Mouse (Mus musculus): ENCODE results near the gene Ccnk. TPM values are rescaled to one million over a fixed set of nuclear protein-coding genes. Genes with fewer than 3 reads are reported as not detected.
A peak's percentile ranks its signal among the peaks of the same experiment; 100 is the strongest.

The Ccnk gene
- 15.0 and 15.5 TPM in 2 replicates for polyA plus RNA-seq (2012; rRNA removed)

- H3K4me1 ChIP-seq (ENCODE audit: control insufficient read depth, insufficient read depth, insufficient read length), result peaks cover 5% of the 10 kb centered on the region
- TF ChIP-seq CTCF (IDR thresholded peaks at IDR 0.05; ENCODE audit: extremely low read depth, insufficient read depth, insufficient read length, insufficient replicate concordance) (no peak), POLR2A (IDR thresholded peaks at IDR 0.05; ENCODE audit: low read depth, low read length) (peak; percentile 85)
- WGBS, result under 1% methylated on average over 77 of the region's 82 CpGs
- H3K4me3 ChIP-seq (ENCODE audit: extremely low read depth, insufficient read depth, insufficient read length), result peak within 1 kb of the TSS; percentile 100
- H3K27ac ChIP-seq (ENCODE audit: insufficient read depth, low read length), result peak within 1 kb of the TSS; percentile 95
- peak; percentile 97 to 98 for DNase-seq (ENCODE audit: low read depth in 1 of 2, low spot score in 2 of 2)
- H3K36me3 ChIP-seq (ENCODE audit: control insufficient read depth, insufficient read depth, low read length), result peaks cover 5% of the 10 kb centered on the region; the same call in 1 of the 2 replicates
- no peaks in the 10 kb centered on the region for H3K27me3 ChIP-seq (ENCODE audit: control insufficient read depth, insufficient read depth, low read length)
Measured at GRCm38 (mm10) chr12:108179321-108180266, at the start of gene Ccnk. TSS of gene Ccnk (plus strand) at chr12:108179579.

GRCm38 (mm10) chr12:108132450-108133070 is 46.8 kb upstream of the Ccnk start:
- H3K27me3 ChIP-seq (ENCODE audit: control insufficient read depth, insufficient read depth, low read length), result no peaks in the 10 kb centered on the region
- H3K36me3 ChIP-seq (ENCODE audit: control insufficient read depth, insufficient read depth, low read length), result peaks cover 24% of the 10 kb centered on the region
- no peak overlapping the region for H3K27ac ChIP-seq (ENCODE audit: insufficient read depth, low read length)
- TF ChIP-seq POLR2A (IDR thresholded peaks at IDR 0.05; ENCODE audit: low read depth, low read length) (no peak), CTCF (IDR thresholded peaks at IDR 0.05; ENCODE audit: extremely low read depth, insufficient read depth, insufficient read length, insufficient replicate concordance) (no peak)
- WGBS, result 60% methylated on average over 8 of the region's 8 CpGs
- no peak for DNase-seq (ENCODE audit: low read depth in 1 of 2, low spot score in 2 of 2)
- no peak overlapping the region for H3K4me3 ChIP-seq (ENCODE audit: extremely low read depth, insufficient read depth, insufficient read length)
- H3K4me1 ChIP-seq (ENCODE audit: control insufficient read depth, insufficient read depth, insufficient read length), result no peaks in the 10 kb centered on the region

- Histone ChIP-seq H3K4me3 (ENCODE audit: extremely low read depth, insufficient read depth, insufficient read length) (no peak overlapping the region), H3K27ac (ENCODE audit: insufficient read depth, low read length) (no peak overlapping the region), H3K36me3 (ENCODE audit: control insufficient read depth, insufficient read depth, low read length) (peaks cover 21% of the 10 kb centered on the region), H3K4me1 (ENCODE audit: control insufficient read depth, insufficient read depth, insufficient read length) (no peaks in the 10 kb centered on the region), H3K27me3 (ENCODE audit: control insufficient read depth, insufficient read depth, low read length) (no peaks in the 10 kb centered on the region)
- WGBS, result 89% methylated on average over 2 of the region's 2 CpGs
- no peak for DNase-seq (ENCODE audit: low read depth in 1 of 2, low spot score in 2 of 2)
- TF ChIP-seq POLR2A (IDR thresholded peaks at IDR 0.05; ENCODE audit: low read depth, low read length) (no peak), CTCF (IDR thresholded peaks at IDR 0.05; ENCODE audit: extremely low read depth, insufficient read depth, insufficient read length, insufficient replicate concordance) (no peak)
Measured at GRCm38 (mm10) chr12:108133181-108133580, 46.2 kb upstream of the Ccnk start.

GRCm38 (mm10) chr12:108135610-108136208 is 43.7 kb upstream of the Ccnk start:
- no peak overlapping the region for H3K27ac ChIP-seq (ENCODE audit: insufficient read depth, low read length)
- no peak overlapping the region for H3K4me3 ChIP-seq (ENCODE audit: extremely low read depth, insufficient read depth, insufficient read length)
- TF ChIP-seq CTCF (IDR thresholded peaks at IDR 0.05; ENCODE audit: extremely low read depth, insufficient read depth, insufficient read length, insufficient replicate concordance), result no peak
- TF ChIP-seq POLR2A (IDR thresholded peaks at IDR 0.05; ENCODE audit: low read depth, low read length), result no peak
- WGBS, result 81% methylated on average over 6 of the region's 6 CpGs
- H3K36me3 ChIP-seq (ENCODE audit: control insufficient read depth, insufficient read depth, low read length), result peaks cover 16% of the 10 kb centered on the region
- H3K27me3 ChIP-seq (ENCODE audit: control insufficient read depth, insufficient read depth, low read length), result no peaks in the 10 kb centered on the region
- no peak for DNase-seq (ENCODE audit: low read depth in 1 of 2, low spot score in 2 of 2)
- H3K4me1 ChIP-seq (ENCODE audit: control insufficient read depth, insufficient read depth, insufficient read length), result no peaks in the 10 kb centered on the region

- DNase-seq (ENCODE audit: low read depth in 1 of 2, low spot score in 2 of 2), result no peak
- H3K4me3 ChIP-seq (ENCODE audit: extremely low read depth, insufficient read depth, insufficient read length), result no peak overlapping the region
- H3K4me1 ChIP-seq (ENCODE audit: control insufficient read depth, insufficient read depth, insufficient read length), result no peaks in the 10 kb centered on the region
- H3K27ac ChIP-seq (ENCODE audit: insufficient read depth, low read length), result no peak overlapping the region
- TF ChIP-seq POLR2A (IDR thresholded peaks at IDR 0.05; ENCODE audit: low read depth, low read length) (no peak), CTCF (IDR thresholded peaks at IDR 0.05; ENCODE audit: extremely low read depth, insufficient read depth, insufficient read length, insufficient replicate concordance) (no peak)
- H3K27me3 ChIP-seq (ENCODE audit: control insufficient read depth, insufficient read depth, low read length), result no peaks in the 10 kb centered on the region
- WGBS, result 97% methylated on average over 5 of the region's 5 CpGs
- H3K36me3 ChIP-seq (ENCODE audit: control insufficient read depth, insufficient read depth, low read length), result peaks cover 8% of the 10 kb centered on the region
Measured at GRCm38 (mm10) chr12:108143624-108144498, 35.5 kb upstream of the Ccnk start.

GRCm38 (mm10) chr12:108145198-108145597 is 34.2 kb upstream of the Ccnk start:
- TF ChIP-seq CTCF (IDR thresholded peaks at IDR 0.05; ENCODE audit: extremely low read depth, insufficient read depth, insufficient read length, insufficient replicate concordance) (no peak), POLR2A (IDR thresholded peaks at IDR 0.05; ENCODE audit: low read depth, low read length) (no peak)
- H3K27me3 ChIP-seq (ENCODE audit: control insufficient read depth, insufficient read depth, low read length), result no peaks in the 10 kb centered on the region
- DNase-seq (ENCODE audit: low read depth in 1 of 2, low spot score in 2 of 2), result no peak
- H3K4me1 ChIP-seq (ENCODE audit: control insufficient read depth, insufficient read depth, insufficient read length), result no peaks in the 10 kb centered on the region
- H3K36me3 ChIP-seq (ENCODE audit: control insufficient read depth, insufficient read depth, low read length), result peaks cover 9% of the 10 kb centered on the region
- no peak overlapping the region for H3K27ac ChIP-seq (ENCODE audit: insufficient read depth, low read length)
- WGBS, result 97% methylated on average over 3 of the region's 3 CpGs
- no peak overlapping the region for H3K4me3 ChIP-seq (ENCODE audit: extremely low read depth, insufficient read depth, insufficient read length)
